9 mouse cellular contexts compared by ENCODE assay signal in genomic region chr8:84770100-84770953, GRCm38 (mm10). TPM values are rescaled to one million over a fixed set of nuclear protein-coding genes. Genes with fewer than 3 reads are reported as not detected.
DNase-seq lines count a peak whose midpoint lies in the region; ATAC-seq and TF ChIP-seq lines count a peak whose summit lies in the region.
"Had no signal": no experiment of that assay in that cellular context is flagged by ENCODE, and none has a peak within 500 bp of the region (broad histone marks: within the 10 kb centered on the region; RNA-seq: fewer than 3 reads in every experiment).

No protein-coding gene starts in this region.

- no peak for TF ChIP-seq CTCF in lung, adult 2 months (IDR thresholded peaks at IDR 0.05; ENCODE audit: insufficient read depth, low read length)
- no peak for TF ChIP-seq CTCF in small intestine, adult 2 months (IDR thresholded peaks at IDR 0.05; ENCODE audit: extremely low read depth, insufficient read length, insufficient replicate concordance, low read depth, low read length)

- peaks cover 91% of the 10 kb centered on the region for H3K27me3 ChIP-seq in limb, embryonic 12.5 days
- peaks cover 100% of the 10 kb centered on the region for H3K27me3 ChIP-seq in limb, embryonic 10.5 days (ENCODE audit: low read depth, poor library complexity, severe bottlenecking)
- H3K27me3 ChIP-seq in forebrain, embryonic 15.5 days, result no peaks in the 10 kb centered on the region; the same call in 1 of the 2 replicates
- H3K27me3 ChIP-seq in small intestine, adult 2 months (ENCODE audit: control insufficient read depth, insufficient read depth, low read length), result no peaks in the 10 kb centered on the region

- no peak overlapping the region for H3K9ac ChIP-seq in limb, embryonic 12.5 days (replicated peaks)
- peak overlapping the region; percentile 81 for H3K9ac ChIP-seq in forebrain, embryonic 15.5 days (replicated peaks)

- no peak for ATAC-seq in limb, embryonic 12.5 days (ENCODE audit: insufficient number of reproducible peaks, insufficient read depth, low FRiP score, low TSS enrichment, low read depth)
- ATAC-seq in forebrain, embryonic 15.5 days (replicated peaks), result no peak

- 26% methylated on average over 12 of the region's 12 CpGs for WGBS in limb, embryonic 12.5 days
- WGBS in limb, embryonic 10.5 days, result 23% methylated on average over 12 of the region's 12 CpGs
- 18% methylated on average over 12 of the region's 12 CpGs for WGBS in forebrain, embryonic 15.5 days
- WGBS in lung, adult 2 months, result 33% methylated on average over 12 of the region's 12 CpGs
- 23% methylated on average over 12 of the region's 12 CpGs for WGBS in small intestine, adult 2 months

- H3K4me3 ChIP-seq in limb, embryonic 12.5 days (replicated peaks), result 0 out of 2 replicates have a peak overlapping the region, but pooled peaks have one; percentile 34
- no peak overlapping the region for H3K4me3 ChIP-seq in limb, embryonic 10.5 days
- peak overlapping the region; percentile 43 for H3K4me3 ChIP-seq in forebrain, embryonic 15.5 days
- H3K4me3 ChIP-seq in lung, adult 2 months (replicated peaks; ENCODE audit: extremely low read depth, low read depth, low read length), result peak overlapping the region; percentile 31
- H3K4me3 ChIP-seq in small intestine, adult 2 months (ENCODE audit: low read depth, low read length), result 0 out of 2 replicates have a peak overlapping the region, but pooled peaks have one; percentile 9

- H3K9me3 ChIP-seq in limb, embryonic 12.5 days, result no peaks in the 10 kb centered on the region
- no peaks in the 10 kb centered on the region for H3K9me3 ChIP-seq in limb, embryonic 10.5 days (replicated peaks)
- no peaks in the 10 kb centered on the region for H3K9me3 ChIP-seq in forebrain, embryonic 15.5 days

- H3K27ac ChIP-seq in limb, embryonic 12.5 days, result peak overlapping the region; percentile 62
- no peak overlapping the region for H3K27ac ChIP-seq in limb, embryonic 10.5 days
- peak overlapping the region; percentile 97 for H3K27ac ChIP-seq in forebrain, embryonic 15.5 days (replicated peaks)
- H3K27ac ChIP-seq in small intestine, adult 2 months (ENCODE audit: insufficient read depth, low read depth, low read length), result peak overlapping the region; percentile 37; the same call in 1 of the 2 replicates

- no peak for DNase-seq in limb, embryonic 10.5 days (ENCODE audit: low spot score)
- no peak for DNase-seq in lung, adult 2 months
- no peak for DNase-seq in heart, postnatal 4 days
- no peak for DNase-seq in heart, adult 11 months
- DNase-seq: adrenal gland, postnatal 10 days; heart, postnatal 36 days had no signal

- peak overlapping the region; percentile 65 for H3K4me2 ChIP-seq in limb, embryonic 12.5 days
- peak overlapping the region; percentile 70 for H3K4me2 ChIP-seq in forebrain, embryonic 15.5 days (replicated peaks)

- H3K4me1 ChIP-seq in limb, embryonic 12.5 days (replicated peaks), result peaks cover 69% of the 10 kb centered on the region
- peaks cover 64% of the 10 kb centered on the region for H3K4me1 ChIP-seq in limb, embryonic 10.5 days
- peaks cover 72% of the 10 kb centered on the region for H3K4me1 ChIP-seq in forebrain, embryonic 15.5 days
- H3K4me1 ChIP-seq in lung, adult 2 months (ENCODE audit: control insufficient read depth, insufficient read depth, low read length), result peaks cover 36% of the 10 kb centered on the region
- H3K4me1 ChIP-seq in small intestine, adult 2 months (ENCODE audit: control insufficient read depth, insufficient read depth, insufficient read length, low read length), result peaks cover 12% of the 10 kb centered on the region

- no peak for TF ChIP-seq POLR2A in lung, adult 2 months (IDR thresholded peaks at IDR 0.05; ENCODE audit: borderline replicate concordance, extremely low read depth, low read depth, low read length)
- no peak for TF ChIP-seq POLR2A in small intestine, adult 2 months (IDR thresholded peaks at IDR 0.05; ENCODE audit: low read depth, low read length)

- peaks cover 50% of the 10 kb centered on the region for H3K36me3 ChIP-seq in limb, embryonic 12.5 days
- H3K36me3 ChIP-seq in limb, embryonic 10.5 days, result no peaks in the 10 kb centered on the region
- no peaks in the 10 kb centered on the region for H3K36me3 ChIP-seq in forebrain, embryonic 15.5 days
- peaks cover 8% of the 10 kb centered on the region for H3K36me3 ChIP-seq in small intestine, adult 2 months (ENCODE audit: control insufficient read depth, insufficient read depth, low read length)

RNA-seq across cellular contexts. Expression of gene Nfix, which starts 29.8 kb away (rescaled TPM):
- 14.5 and 18.1 TPM in 2 replicates for polyA plus RNA-seq in limb, embryonic 12.5 days (2016; fragmentation: Nextera tagmentation; extraction: Ambion mirVana)
- polyA plus RNA-seq in limb, embryonic 10.5 days (2016; fragmentation: Nextera tagmentation; extraction: Ambion mirVana), result 0.24 and 2.1 TPM in 2 replicates
- 413 and 445 TPM in 2 replicates for polyA plus RNA-seq in forebrain, embryonic 15.5 days (2015; fragmentation: Nextera tagmentation; extraction: Ambion mirVana)
- 80.1 and 96.2 TPM in 2 replicates for polyA plus RNA-seq in lung, adult 2 months (2012; rRNA removed)
- 22.3 and 26.1 TPM in 2 replicates for polyA plus RNA-seq in small intestine, adult 2 months (2012; rRNA removed)
- 100 to 1,000 TPM; 189 to 211 TPM for total RNA-seq in heart, postnatal 4 days (2021)

RNA-seq across cellular contexts. Expression of gene G430095P16Rik, which starts 47.5 kb away (rescaled TPM):
- polyA plus RNA-seq in limb, embryonic 12.5 days (2016; fragmentation: Nextera tagmentation; extraction: Ambion mirVana), result 9.7 and 11.8 TPM in 2 replicates
- polyA plus RNA-seq in limb, embryonic 10.5 days (2016; fragmentation: Nextera tagmentation; extraction: Ambion mirVana), result 3.7 and 8.1 TPM in 2 replicates
- 2.7 TPM in 2 replicates for polyA plus RNA-seq in forebrain, embryonic 15.5 days (2015; fragmentation: Nextera tagmentation; extraction: Ambion mirVana)
- 2.0 and 2.8 TPM in 2 replicates for polyA plus RNA-seq in lung, adult 2 months (2012; rRNA removed)
- 0.30 TPM in 2 replicates for polyA plus RNA-seq in small intestine, adult 2 months (2012; rRNA removed)
- 1 to 10 TPM; 1.1 to 1.3 TPM for total RNA-seq in heart, postnatal 4 days (2021)

RNA-seq across cellular contexts. Expression of gene Dand5, which starts 52.3 kb away (rescaled TPM):
- polyA plus RNA-seq in limb, embryonic 12.5 days (2016; fragmentation: Nextera tagmentation; extraction: Ambion mirVana), result 4.1 and 5.1 TPM in 2 replicates
- polyA plus RNA-seq in limb, embryonic 10.5 days (2016; fragmentation: Nextera tagmentation; extraction: Ambion mirVana), result 1.9 and 2.7 TPM in 2 replicates
- 8.1 and 8.9 TPM in 2 replicates for polyA plus RNA-seq in forebrain, embryonic 15.5 days (2015; fragmentation: Nextera tagmentation; extraction: Ambion mirVana)
- polyA plus RNA-seq in lung, adult 2 months (2012; rRNA removed), result 2.5 and 2.9 TPM in 2 replicates
- 0.98 and 2.1 TPM in 2 replicates for polyA plus RNA-seq in small intestine, adult 2 months (2012; rRNA removed)
- 1 to 10 TPM; 3.4 to 3.6 TPM for total RNA-seq in heart, postnatal 4 days (2021)
